Mouse (Mus musculus): ENCODE data around the gene Fam78b. TPM values are rescaled to one million over a fixed set of nuclear protein-coding genes. Genes with fewer than 3 reads are reported as not detected.

The Fam78b gene
- 1.9 TPM in 1 of 2 replicates, not detected in the other for total RNA-seq (2014; fragmentation: Nextera tagmentation)
- not detected in 2 replicates for total RNA-seq (2017)

- ATAC-seq (replicated peaks; ENCODE audit: poor library complexity, severe bottlenecking): no peak
Observed at GRCm38 (mm10) chr1:167001174-167001843, at the start of gene Fam78b. Gene Fam78b, plus strand, starts transcription at chr1:167001417.

- no peak for ATAC-seq (replicated peaks; ENCODE audit: poor library complexity, severe bottlenecking)
Observed at GRCm38 (mm10) chr1:166964508-166964907, 36.7 kb upstream of the Fam78b start.

GRCm38 (mm10) chr1:166968271-166968670 lies 32.9 kb upstream of the Fam78b start:
- no peak for ATAC-seq (replicated peaks; ENCODE audit: poor library complexity, severe bottlenecking)

GRCm38 (mm10) chr1:166973731-166974130 lies 27.5 kb upstream of the Fam78b start:
- no peak for ATAC-seq (replicated peaks; ENCODE audit: poor library complexity, severe bottlenecking)

GRCm38 (mm10) chr1:166978611-166979010 lies 22.6 kb upstream of the Fam78b start:
- no peak for ATAC-seq (replicated peaks; ENCODE audit: poor library complexity, severe bottlenecking)

GRCm38 (mm10) chr1:166994266-166994665 lies 7.0 kb upstream of the Fam78b start:
- no peak for ATAC-seq (replicated peaks; ENCODE audit: poor library complexity, severe bottlenecking)

GRCm38 (mm10) chr1:166996250-166996649 lies 5.0 kb upstream of the Fam78b start:
- ATAC-seq (replicated peaks; ENCODE audit: poor library complexity, severe bottlenecking): no peak

- ATAC-seq (replicated peaks; ENCODE audit: poor library complexity, severe bottlenecking): no peak
Observed at GRCm38 (mm10) chr1:166996811-166997210, 4.4 kb upstream of the Fam78b start.

GRCm38 (mm10) chr1:167000529-167001173 lies 566 bp upstream of the Fam78b start:
- ATAC-seq (replicated peaks; ENCODE audit: poor library complexity, severe bottlenecking): peak; percentile 35

- ATAC-seq (replicated peaks; ENCODE audit: poor library complexity, severe bottlenecking): no peak
Observed at GRCm38 (mm10) chr1:167001844-167002485, 748 bp downstream of the Fam78b start.

GRCm38 (mm10) chr1:167002486-167002850 lies 1.3 kb downstream of the Fam78b start:
- peak; percentile 40 for ATAC-seq (replicated peaks; ENCODE audit: poor library complexity, severe bottlenecking)

GRCm38 (mm10) chr1:167004621-167005020 lies 3.4 kb downstream of the Fam78b start:
- peak; percentile 85 for ATAC-seq (replicated peaks; ENCODE audit: poor library complexity, severe bottlenecking)

GRCm38 (mm10) chr1:167007341-167007740 lies 6.1 kb downstream of the Fam78b start:
- ATAC-seq (replicated peaks; ENCODE audit: poor library complexity, severe bottlenecking): peak; percentile 29; the same call in 1 of the 2 replicates

GRCm38 (mm10) chr1:167010190-167010589 lies 9.0 kb downstream of the Fam78b start:
- ATAC-seq (replicated peaks; ENCODE audit: poor library complexity, severe bottlenecking): no peak

- ATAC-seq (replicated peaks; ENCODE audit: poor library complexity, severe bottlenecking): no peak
Observed at GRCm38 (mm10) chr1:167011301-167011700, 10.1 kb downstream of the Fam78b start.

- no peak for ATAC-seq (replicated peaks; ENCODE audit: poor library complexity, severe bottlenecking)
Observed at GRCm38 (mm10) chr1:167012616-167013015, 11.4 kb downstream of the Fam78b start.

GRCm38 (mm10) chr1:167013234-167013864 lies 12.1 kb downstream of the Fam78b start:
- ATAC-seq (replicated peaks; ENCODE audit: poor library complexity, severe bottlenecking): no peak

GRCm38 (mm10) chr1:167016269-167016668 lies 15.1 kb downstream of the Fam78b start:
- ATAC-seq (replicated peaks; ENCODE audit: poor library complexity, severe bottlenecking): no peak

- ATAC-seq (replicated peaks; ENCODE audit: poor library complexity, severe bottlenecking): no peak
Observed at GRCm38 (mm10) chr1:167022001-167022424, 20.8 kb downstream of the Fam78b start.

- no peak for ATAC-seq (replicated peaks; ENCODE audit: poor library complexity, severe bottlenecking)
Observed at GRCm38 (mm10) chr1:167022541-167023121, 21.4 kb downstream of the Fam78b start.
